Mouse (Mus musculus) urinary bladder, postnatal 0 days (tissue): Measurements from ENCODE around the gene Gps2. TPM values are rescaled to one million over a fixed set of nuclear protein-coding genes. Genes with fewer than 3 reads are reported as not detected.

Experiments used
- microRNA-seq: library from miRNA; unstranded; fragments of <30 nt; microRNA quantifications from one replicate; pipeline ENCODE4, GENCODE M21; 2016
- polyA plus RNA-seq: library from polyadenylated mRNA; unstranded; fragments of >200 nt; fragmentation: Nextera tagmentation; extraction: Ambion mirVana; gene quantifications from 2 replicates; pipeline ENCODE4 v1.2.1, GENCODE M21; 2015

Gene Gps2
- 40.4 and 40.8 TPM in 2 replicates for polyA plus RNA-seq

DNA sequence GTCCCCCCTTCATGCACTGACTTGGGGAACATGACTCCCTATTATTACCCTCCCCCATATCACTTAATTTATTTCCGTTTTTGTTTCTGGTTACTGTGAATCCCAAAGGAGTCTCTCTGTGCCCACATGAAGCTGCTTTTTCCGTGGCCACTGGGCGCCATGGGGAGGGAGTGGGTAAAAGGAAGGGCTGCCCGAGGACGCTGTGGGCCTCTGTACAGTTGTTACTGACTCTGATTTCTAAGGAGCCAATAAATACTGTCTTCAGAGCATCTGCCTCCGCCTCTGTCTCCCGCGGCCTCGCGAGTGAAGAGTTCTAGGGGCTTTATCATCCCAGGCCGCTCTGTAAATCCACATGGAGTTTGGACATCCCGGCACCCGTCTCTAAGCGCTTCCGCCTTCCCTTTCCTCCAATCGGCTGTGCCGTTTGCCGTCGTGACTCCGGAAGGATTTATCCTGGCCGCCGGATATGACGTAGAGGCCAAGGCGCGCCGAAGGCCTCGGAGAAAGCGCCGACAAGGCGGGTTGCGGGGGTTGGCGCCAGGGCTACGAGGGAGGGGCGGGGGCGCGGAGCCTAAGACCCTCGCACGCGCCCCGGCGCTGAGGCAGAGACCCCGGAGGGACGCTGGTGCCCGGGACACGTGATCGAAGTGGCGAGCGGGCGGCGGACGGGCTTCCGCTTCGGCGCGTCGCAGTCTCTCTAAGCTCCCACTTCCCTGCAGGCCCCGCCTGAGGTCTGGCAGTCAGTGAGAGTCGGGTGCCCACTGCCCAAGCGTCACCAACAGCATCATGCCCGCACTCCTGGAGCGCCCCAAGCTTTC, at the start of gene Gps2:
Gene Gps2, plus strand, starts transcription at position 335 of the 818 bp plus-strand sequence.

DNA sequence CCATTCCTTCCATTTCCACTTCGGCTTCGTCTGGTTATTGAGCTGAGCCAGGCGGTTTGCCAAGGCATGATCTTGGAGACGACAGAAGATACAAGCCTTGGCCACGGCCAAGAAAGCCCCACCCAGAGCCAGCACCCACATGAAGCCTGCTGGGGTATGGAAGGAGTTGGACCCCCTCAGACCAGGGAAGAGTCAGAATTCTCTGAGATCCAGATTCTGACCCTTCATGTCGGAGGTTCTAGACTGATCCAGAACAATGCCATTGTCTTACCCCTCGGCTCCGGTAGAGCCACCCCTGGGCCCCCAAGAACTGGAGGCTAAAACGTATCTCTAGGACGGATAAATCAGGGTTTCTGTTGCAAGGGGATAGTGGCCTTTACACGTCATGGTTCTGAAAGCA, 35.8 kb upstream of the Gps2 start, which contains the start of gene Tmem95:
Gene Tmem95, minus strand, starts transcription at position 141 of the 400 bp plus-strand sequence.

GRCm38 (mm10) chr11:69880853-69881603, 32.7 kb upstream of the Gps2 start, which contains the start of gene Kctd11:
Gene Kctd11, minus strand, starts transcription at chr11:69881406.

DNA sequence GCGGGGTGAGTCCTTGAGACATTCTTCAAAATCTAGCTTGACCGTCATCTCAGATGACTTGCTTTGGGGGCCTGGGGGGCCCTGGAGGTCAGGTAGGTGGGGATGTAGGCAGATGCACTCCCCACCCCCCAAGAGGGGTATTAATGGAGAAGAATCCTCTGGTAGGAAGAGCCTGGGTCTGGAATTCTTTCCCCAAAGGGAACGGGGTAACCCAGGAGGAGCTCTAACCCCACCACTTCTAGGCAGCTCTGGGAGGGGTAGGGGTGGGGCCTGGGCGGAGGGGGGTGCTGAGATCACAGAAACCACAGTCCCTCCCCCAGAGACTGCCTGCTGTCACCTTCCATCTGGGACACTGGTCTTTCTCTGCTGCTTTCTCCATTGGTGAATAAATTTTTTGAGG, 18.4 kb upstream of the Gps2 start, which contains the start of gene Acap1:
Gene Acap1, minus strand, starts transcription at position 249 of the 400 bp plus-strand sequence.

DNA sequence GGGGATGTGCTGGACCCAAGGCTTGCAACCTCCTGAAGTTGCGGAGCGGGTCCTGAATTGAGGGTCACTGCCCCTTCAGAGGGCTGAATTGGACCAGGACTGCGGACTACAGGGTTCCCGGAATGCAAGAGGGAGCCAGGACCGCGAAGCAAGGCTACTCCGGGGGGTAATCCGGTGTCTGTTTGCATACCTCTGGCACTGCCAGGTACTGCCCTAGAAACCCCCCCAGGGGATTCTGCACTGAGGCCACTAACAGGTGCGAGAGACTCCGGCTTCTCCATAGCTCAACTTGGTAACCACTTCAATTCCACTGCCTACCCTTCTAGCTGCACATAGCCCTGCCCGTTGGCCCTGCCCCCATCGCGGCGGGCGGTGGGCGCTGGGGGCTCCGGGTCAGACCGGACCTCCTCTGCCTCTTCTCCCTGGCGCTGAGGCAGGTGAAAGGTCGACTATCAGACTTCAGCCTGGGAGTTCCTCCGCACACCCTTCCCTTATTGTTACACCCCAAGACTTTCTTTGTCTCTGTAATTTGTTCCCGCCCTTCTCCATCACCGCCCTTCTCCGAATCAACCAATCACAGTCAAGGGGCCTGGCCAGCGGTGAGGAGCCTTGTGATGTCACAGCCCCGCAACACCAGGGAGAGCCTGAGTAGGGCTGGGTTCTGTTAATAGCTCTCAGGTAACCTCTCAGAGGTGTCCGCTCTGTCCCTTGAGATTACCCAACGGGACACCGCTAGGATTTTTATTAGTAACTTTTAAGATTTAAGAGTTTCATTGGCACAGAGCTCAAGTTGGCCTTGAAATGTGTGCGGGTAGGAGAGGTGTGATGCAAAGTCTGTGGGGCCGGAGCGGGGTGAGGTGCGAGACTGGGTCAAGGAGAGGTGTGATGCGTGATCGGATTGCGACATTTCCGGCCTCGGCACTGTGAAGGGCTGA, 12.9 kb upstream of the Gps2 start, which contains the start of the genes 2810408A11Rik and Neurl4:
Gene 2810408A11Rik, minus strand, starts transcription at position 517 of the 935 bp plus-strand sequence.
Gene Neurl4, plus strand, starts transcription at position 602 of the 935 bp plus-strand sequence.

DNA sequence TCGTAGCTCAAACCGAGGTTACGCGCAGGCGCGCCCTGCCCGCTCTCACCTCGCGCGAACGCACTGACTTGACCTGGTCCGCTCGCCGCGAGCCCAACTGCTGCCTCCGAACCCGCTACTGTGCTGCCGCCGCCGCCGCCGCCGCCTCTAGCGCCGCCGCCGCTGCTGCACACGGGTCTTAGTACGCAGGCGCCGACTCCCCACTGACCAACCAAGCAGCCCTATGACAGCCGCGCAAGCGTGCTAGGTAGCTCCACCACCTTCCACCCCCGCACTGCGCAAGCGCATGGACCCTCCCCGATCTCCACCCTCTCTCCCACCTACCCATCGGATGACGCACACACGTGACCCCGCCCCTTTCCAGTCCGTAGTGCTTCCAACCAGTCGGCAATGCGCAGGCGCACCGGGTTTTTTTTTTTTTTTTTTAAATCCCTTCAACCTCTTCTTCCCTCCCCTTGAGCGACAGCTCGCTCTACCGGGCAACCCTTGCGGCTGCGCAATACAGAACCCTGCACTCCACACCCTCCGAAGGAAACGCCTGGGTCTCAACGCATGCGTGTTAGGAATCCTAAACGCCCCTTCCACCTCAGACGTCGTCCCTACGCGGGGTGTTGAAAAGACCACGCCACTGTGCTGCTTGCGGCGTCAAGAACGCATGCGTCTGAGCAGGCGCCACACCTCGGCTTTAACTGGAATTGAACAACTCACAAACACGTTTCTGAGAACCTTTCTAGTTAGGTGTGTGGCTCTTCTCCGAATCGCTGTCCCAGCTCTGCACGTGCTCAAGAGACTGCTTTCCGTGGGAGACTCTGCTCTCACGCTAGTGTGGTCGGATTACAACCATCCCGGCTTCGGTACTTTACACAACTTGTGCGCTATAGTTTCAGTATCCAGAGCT, 7.7 kb downstream of the Gps2 start, which contains the start of gene Eif5a:
Gene Eif5a, minus strand, starts transcription at position 845 of the 898 bp plus-strand sequence.

DNA sequence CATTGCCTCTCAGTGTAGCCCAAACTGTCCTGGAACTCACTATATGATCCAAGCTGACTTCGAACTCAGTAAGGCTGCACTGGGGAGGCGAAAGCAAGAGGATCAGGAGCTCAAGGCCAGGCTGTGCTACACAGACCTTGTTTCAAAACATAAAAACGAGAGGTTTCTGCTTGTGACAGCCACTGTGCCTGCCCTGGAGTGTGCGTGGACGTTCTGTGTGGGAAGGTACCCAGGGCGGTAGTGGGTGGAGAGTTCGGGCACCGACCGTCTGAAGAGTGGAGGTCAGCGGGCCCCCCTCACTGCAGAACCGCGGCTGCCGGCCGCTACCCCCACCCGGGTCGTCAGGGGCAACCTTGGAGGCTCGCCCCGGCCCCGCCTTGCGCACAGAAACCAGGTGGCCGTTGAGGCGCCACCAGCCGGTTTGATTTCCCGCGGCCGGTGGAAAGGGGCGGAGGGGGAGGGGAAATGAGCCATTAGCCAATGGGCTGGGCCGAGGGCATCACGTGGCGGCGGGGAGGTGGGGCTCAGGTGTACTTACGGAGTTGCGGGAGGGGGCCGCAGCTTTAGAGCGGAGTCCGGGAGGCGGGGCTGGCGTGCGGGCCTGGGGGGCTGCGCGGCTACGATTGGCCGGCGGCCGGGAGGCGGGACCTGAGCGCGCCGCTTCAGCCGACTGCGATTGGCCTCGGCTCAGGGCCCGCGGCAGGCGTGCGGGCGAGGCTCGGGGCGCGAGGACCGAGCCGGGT, 21.6 kb downstream of the Gps2 start, which contains the start of gene Ybx2:
Gene Ybx2, plus strand, starts transcription at position 660 of the 743 bp plus-strand sequence.

GRCm38 (mm10) chr11:69948066-69948762, 34.5 kb downstream of the Gps2 start, which contains the start of gene Slc2a4:
Gene Slc2a4, minus strand, starts transcription at chr11:69948188.

GRCm38 (mm10) chr11:69964650-69965270, 51.1 kb downstream of the Gps2 start, which contains the start of gene Cldn7:
Gene Cldn7, plus strand, starts transcription at chr11:69964779.

Small RNA genes within 50 kb of the gene (microRNA-seq; reads per million reads assigned to microRNA genes)
- not detected for gene Mir6924

Other genes with a start within 250 kb of the Gps2 start
- 27.9 and 48.1 TPM in 2 replicates for gene Cd68, start 247.7 kb upstream of the Gps2 start, polyA plus RNA-seq
- 378 and 433 TPM in 2 replicates for gene Eif4a1, start 241.5 kb upstream of the Gps2 start, polyA plus RNA-seq
- 46.3 and 49.8 TPM in 2 replicates for gene Senp3, start 231.8 kb upstream of the Gps2 start, polyA plus RNA-seq
- gene Tnfsf13, start 228.1 kb upstream of the Gps2 start, polyA plus RNA-seq = 0.47 and 0.62 TPM in 2 replicates
- gene Tnfsf12, start 218.0 kb upstream of the Gps2 start, polyA plus RNA-seq = 17.2 and 17.8 TPM in 2 replicates
- 4.7 and 5.4 TPM in 2 replicates for gene Tnfsfm13, start 217.8 kb upstream of the Gps2 start, polyA plus RNA-seq
- 9.3 and 10.3 TPM in 2 replicates for gene Polr2a, start 155.3 kb upstream of the Gps2 start, polyA plus RNA-seq
- not detected in 2 replicates for gene Slc35g3, start 151.9 kb upstream of the Gps2 start, polyA plus RNA-seq
- 3.9 and 4.3 TPM in 2 replicates for gene Zbtb4, start 148.0 kb upstream of the Gps2 start, polyA plus RNA-seq
- 5.9 and 6.9 TPM in 2 replicates for gene Chrnb1, start 117.9 kb upstream of the Gps2 start, polyA plus RNA-seq
- 0.78 and 0.86 TPM in 2 replicates for gene Fgf11, start 112.0 kb upstream of the Gps2 start, polyA plus RNA-seq
- 13.7 TPM in 2 replicates for gene Tmem102, start 108.3 kb upstream of the Gps2 start, polyA plus RNA-seq
- gene Gm39566, start 98.6 kb upstream of the Gps2 start, polyA plus RNA-seq = not detected in 2 replicates
- gene Spem2, start 95.4 kb upstream of the Gps2 start, polyA plus RNA-seq = not detected in 2 replicates
- 0.25 TPM in 1 of 2 replicates, not detected in the other for gene Spem1, start 91.7 kb upstream of the Gps2 start, polyA plus RNA-seq
- gene Nlgn2, start 76.1 kb upstream of the Gps2 start, polyA plus RNA-seq = 3.0 and 3.5 TPM in 2 replicates
- gene Tmem256, start 75.4 kb upstream of the Gps2 start, polyA plus RNA-seq = 421 and 430 TPM in 2 replicates
- gene Plscr3, start 67.5 kb upstream of the Gps2 start, polyA plus RNA-seq = 94.6 and 111 TPM in 2 replicates
- 6.2 and 6.4 TPM in 2 replicates for gene Tnk1, start 55.2 kb upstream of the Gps2 start, polyA plus RNA-seq
- not detected in 2 replicates for gene Tmem95, start 35.9 kb upstream of the Gps2 start, polyA plus RNA-seq
- 9.2 and 10.3 TPM in 2 replicates for gene Kctd11, start 32.5 kb upstream of the Gps2 start, polyA plus RNA-seq
- gene Acap1, start 18.3 kb upstream of the Gps2 start, polyA plus RNA-seq = 0.14 and 0.47 TPM in 2 replicates
- gene 2810408A11Rik, start 12.9 kb upstream of the Gps2 start, polyA plus RNA-seq = 2.4 and 2.8 TPM in 2 replicates
- gene Neurl4, start 12.8 kb upstream of the Gps2 start, polyA plus RNA-seq = 3.3 and 4.0 TPM in 2 replicates
- gene Eif5a, start 8.1 kb downstream of the Gps2 start, polyA plus RNA-seq = 1,055 and 1,123 TPM in 2 replicates
- gene Ybx2, start 21.9 kb downstream of the Gps2 start, polyA plus RNA-seq = 0.54 and 1.3 TPM in 2 replicates
- gene Slc2a4, start 34.3 kb downstream of the Gps2 start, polyA plus RNA-seq = 181 and 186 TPM in 2 replicates
- gene Cldn7, start 50.9 kb downstream of the Gps2 start, polyA plus RNA-seq = 61.3 and 78.2 TPM in 2 replicates
- 17.5 and 18.5 TPM in 2 replicates for gene Ctdnep1, start 67.3 kb downstream of the Gps2 start, polyA plus RNA-seq
- gene Elp5, start 68.6 kb downstream of the Gps2 start, polyA plus RNA-seq = 83.8 and 90.4 TPM in 2 replicates
- 483 and 506 TPM in 2 replicates for gene Gabarap, start 77.3 kb downstream of the Gps2 start, polyA plus RNA-seq
- gene Phf23, start 81.9 kb downstream of the Gps2 start, polyA plus RNA-seq = 46.2 and 46.3 TPM in 2 replicates
- 13.4 and 13.8 TPM in 2 replicates for gene Dvl2, start 86.7 kb downstream of the Gps2 start, polyA plus RNA-seq
- gene Acadvl, start 101.5 kb downstream of the Gps2 start, polyA plus RNA-seq = 89.2 and 94.2 TPM in 2 replicates
- 4.8 and 5.2 TPM in 2 replicates for gene Dlg4, start 103.1 kb downstream of the Gps2 start, polyA plus RNA-seq
- gene Asgr1, start 140.2 kb downstream of the Gps2 start, polyA plus RNA-seq = 0.23 and 0.55 TPM in 2 replicates
- gene Asgr2, start 178.8 kb downstream of the Gps2 start, polyA plus RNA-seq = not detected in 2 replicates
- gene Mgl2, start 216.4 kb downstream of the Gps2 start, polyA plus RNA-seq = 0.58 and 0.90 TPM in 2 replicates
- 1.6 and 2.0 TPM in 2 replicates for gene Clec10a, start 242.3 kb downstream of the Gps2 start, polyA plus RNA-seq